Mouse (Mus musculus): ENCODE data around the gene Aknad1.

DNA sequence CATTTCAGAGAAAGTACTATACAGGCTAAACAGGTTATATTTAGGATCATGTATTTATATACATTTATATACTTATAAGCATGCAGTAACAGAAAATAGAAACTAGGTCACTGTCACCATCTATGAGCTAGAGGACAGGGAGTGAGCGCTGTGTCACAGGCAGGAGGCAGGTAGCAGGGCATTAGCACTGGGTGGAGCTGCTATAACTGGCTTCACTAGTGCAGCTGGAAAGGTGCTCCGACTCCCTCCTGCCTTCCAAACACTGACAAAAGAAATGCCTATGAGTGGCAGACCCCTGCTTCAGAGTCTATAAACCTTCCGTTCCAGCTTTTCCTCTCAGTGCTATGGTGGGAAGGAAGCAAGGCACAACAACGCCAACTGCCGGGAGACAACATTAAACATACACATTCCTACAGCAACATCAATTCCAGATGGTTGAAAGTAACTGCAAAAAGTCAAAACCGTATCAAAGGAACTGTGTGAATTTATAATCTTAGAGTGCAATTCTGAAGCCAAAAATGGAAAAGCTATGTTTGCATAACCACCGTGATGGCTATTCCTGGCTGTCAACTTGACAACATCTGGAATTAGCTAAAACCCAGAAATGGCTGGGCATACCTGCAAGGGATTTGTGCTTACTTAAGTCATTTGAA lies 51.7 kb downstream of the Aknad1 start:
- TF ChIP-seq POLR2A (IDR thresholded peaks at IDR 0.05; ENCODE audit: low read depth, low read length) (no peak), CTCF (conservative IDR thresholded peaks at IDR 0.05; ENCODE audit: insufficient read depth, insufficient read length, low read depth, low read length) (no peak)
